Mouse (Mus musculus) neural tube, embryonic 13.5 days (tissue): ENCODE data around the gene Kif1bp. TPM values are rescaled to one million over a fixed set of nuclear protein-coding genes. Genes with fewer than 3 reads are reported as not detected.
A peak's percentile ranks its signal among the peaks of the same experiment; 100 is the strongest.
"Not testable (repeated sequence)": the region's sequence is repeated elsewhere in the genome, so short reads cannot be mapped to it uniquely, and the experiment has no call there.

Source experiments
- ATAC-seq: fragments of 200-750 bp; cut with Nextera tagmentation; 2 replicates; pipeline ENCODE4 v1.8.0; 2017; ENCODE audit warnings: low read depth, mild to moderate bottlenecking, moderate TSS enrichment, moderate library complexity
- H3K27ac ChIP-seq: fragments of 300-500 bp; sonication (generic); replicated peaks from 2 replicates; pipeline ENCODE4 v1.5.1; 2015; ENCODE audit warnings: moderate library complexity, mild to moderate bottlenecking, inconsistent platforms
- H3K27me3 ChIP-seq: fragments of 300-500 bp; sonication (generic); 2 replicates; pipeline ENCODE4 v1.6.1; 2015; ENCODE audit warnings: mild to moderate bottlenecking, inconsistent platforms
- H3K36me3 ChIP-seq: fragments of 300-500 bp; sonication (generic); 2 replicates; pipeline ENCODE4 v1.6.1; 2015; ENCODE audit warnings: mild to moderate bottlenecking, inconsistent platforms
- H3K4me1 ChIP-seq: fragments of 300-500 bp; sonication (generic); replicated peaks from 2 replicates; pipeline ENCODE4 v1.6.1; 2015; ENCODE audit warnings: inconsistent platforms
- H3K4me2 ChIP-seq: fragments of 300-500 bp; sonication (generic); 2 replicates; pipeline ENCODE4 v1.6.1; 2015; ENCODE audit warnings: inconsistent platforms, mild to moderate bottlenecking, moderate library complexity
- H3K4me3 ChIP-seq: fragments of 300-500 bp; sonication (generic); 2 replicates; pipeline ENCODE4 v1.5.1; 2015; ENCODE audit warnings: mild to moderate bottlenecking, inconsistent platforms
- H3K9ac ChIP-seq: fragments of 300-500 bp; sonication (generic); 2 replicates; pipeline ENCODE4 v1.6.1; 2015; ENCODE audit warnings: moderate library complexity, mild to moderate bottlenecking, inconsistent platforms
- H3K9me3 ChIP-seq: fragments of 300-500 bp; sonication (generic); 2 replicates; pipeline ENCODE4 v1.6.1; 2016; ENCODE audit warnings: inconsistent platforms
- WGBS: fragments of 180-500 bp; shearing (Covaris S2); methylation state at CpG from one replicate; pipeline ENCODE4 v1.1.7; 2015; 5-methylcytosine and 5-hydroxymethylcytosine counted together
- polyA plus RNA-seq: library from polyadenylated mRNA; unstranded; fragments of >200 nt; fragmentation: Nextera tagmentation; extraction: Ambion mirVana; gene quantifications from 2 replicates; pipeline ENCODE4 v1.2.1, GENCODE M21; 2015

Gene Kif1bp
- 73.1 and 77.1 TPM in 2 replicates for polyA plus RNA-seq

GRCm38 (mm10) chr10:62578338-62579100 lies at the start of gene Kif1bp:
TSS of gene Kif1bp (minus strand) at chr10:62578457.
- H3K27me3 ChIP-seq: no peaks in the 10 kb centered on the region
- peak within 1 kb of the TSS; percentile 92 for H3K9ac ChIP-seq
- H3K4me2 ChIP-seq: peak within 1 kb of the TSS; percentile 97
- peaks cover 19% of the 10 kb centered on the region for H3K4me1 ChIP-seq
- peak within 1 kb of the TSS; percentile 89 for H3K4me3 ChIP-seq
- H3K27ac ChIP-seq: peak within 1 kb of the TSS; percentile 86
- 6% methylated on average over 33 of the region's 33 CpGs for WGBS
- no peaks in the 10 kb centered on the region for H3K9me3 ChIP-seq
- ATAC-seq: peak; percentile 100
- H3K36me3 ChIP-seq: peaks cover 55% of the 10 kb centered on the region

DNA sequence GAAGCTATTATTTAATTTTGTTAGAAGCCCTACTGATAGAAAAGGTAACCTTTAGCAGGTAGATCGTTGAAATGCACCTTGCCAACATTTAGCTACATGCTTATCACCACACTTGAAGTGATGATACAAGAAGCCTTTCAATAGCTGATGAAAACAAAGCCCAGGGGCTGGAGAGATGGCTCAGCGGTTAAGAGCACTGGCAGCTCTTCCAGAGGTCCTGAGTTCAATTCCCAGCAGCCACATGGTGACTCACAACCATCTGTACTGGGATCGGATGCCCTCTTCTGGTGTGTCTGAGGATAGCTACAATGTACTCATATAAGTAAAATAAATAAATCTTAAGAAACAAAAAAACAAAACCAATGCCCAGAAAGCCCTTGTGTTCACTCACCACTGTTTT lies 25.9 kb upstream of the Kif1bp start:
- WGBS: 85% methylated on average over 3 of the region's 3 CpGs
- Histone ChIP-seq H3K27me3 (no peaks in the 10 kb centered on the region), H3K9ac (no peak overlapping the region), H3K36me3 (no peaks in the 10 kb centered on the region), H3K27ac (no peak overlapping the region), H3K4me3 (no peak overlapping the region), H3K9me3 (no peaks in the 10 kb centered on the region), H3K4me1 (peaks cover 24% of the 10 kb centered on the region), H3K4me2 (no peak overlapping the region)
- no peak for ATAC-seq

GRCm38 (mm10) chr10:62603233-62604030 lies 25.2 kb upstream of the Kif1bp start:
- Histone ChIP-seq H3K4me1 (peaks cover 24% of the 10 kb centered on the region), H3K36me3 (peaks cover 3% of the 10 kb centered on the region), H3K27ac (no peak overlapping the region), H3K4me2 (peak overlapping the region; percentile 92), H3K9me3 (no peaks in the 10 kb centered on the region), H3K4me3 (peak overlapping the region; percentile 98; the same call in 1 of the 2 replicates), H3K9ac (no peak overlapping the region), H3K27me3 (no peaks in the 10 kb centered on the region)
- 90% methylated on average over 12 of the region's 12 CpGs for WGBS
- no peak for ATAC-seq

DNA sequence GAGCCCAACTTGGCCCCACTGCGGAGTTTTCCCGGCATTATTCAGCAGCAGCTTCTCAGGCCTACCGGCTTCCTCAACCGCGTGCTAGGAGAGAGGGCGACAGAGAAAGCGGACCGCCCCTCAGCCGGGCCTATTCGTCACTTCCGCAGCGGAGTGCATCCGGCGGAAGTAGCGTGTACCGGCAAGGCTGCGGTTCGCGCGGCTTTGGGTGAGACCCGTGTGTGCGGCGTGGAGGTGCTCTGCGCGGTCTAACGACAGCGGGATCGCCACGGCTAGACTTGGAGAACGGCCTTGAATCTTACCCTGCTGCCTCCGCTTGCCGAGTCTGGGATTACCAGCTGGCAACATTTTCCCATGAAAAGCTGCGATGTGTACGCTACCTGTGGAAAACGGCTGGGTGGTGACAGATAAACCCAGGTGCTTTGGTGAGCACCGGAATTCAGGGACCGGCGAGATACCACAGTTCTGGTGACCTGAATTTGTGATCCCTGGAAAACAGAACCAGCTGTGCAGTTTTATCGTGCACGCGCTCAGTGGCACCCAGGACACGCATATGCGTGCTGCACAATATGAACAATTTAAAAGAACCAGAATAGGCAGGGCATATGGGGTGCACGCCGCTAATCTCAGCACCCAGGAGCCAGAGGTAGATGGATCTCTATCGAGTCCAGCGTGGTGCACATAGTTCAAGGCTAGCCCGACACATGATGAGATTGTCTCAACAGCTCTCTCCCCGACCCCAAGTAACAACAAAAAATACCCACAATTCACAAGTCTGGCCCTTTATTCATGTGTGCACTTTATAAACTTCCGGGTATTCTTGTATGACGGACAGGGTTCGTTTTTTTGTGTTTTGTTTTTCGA lies 24.2 kb upstream of the Kif1bp start, which contains the start of gene Ddx21:
Gene Ddx21 (minus strand): TSS at position 105 of the 864 bp plus-strand sequence.
- Histone ChIP-seq H3K4me1 (peaks cover 32% of the 10 kb centered on the region), H3K27ac (peak within 1 kb of the TSS; percentile 77), H3K4me2 (peak within 1 kb of the TSS; percentile 92), H3K36me3 (peaks cover 13% of the 10 kb centered on the region), H3K4me3 (peak within 1 kb of the TSS; percentile 98), H3K9me3 (no peaks in the 10 kb centered on the region), H3K27me3 (no peaks in the 10 kb centered on the region), H3K9ac (peak within 1 kb of the TSS; percentile 76)
- WGBS: 6% methylated on average over 53 of the region's 53 CpGs
- ATAC-seq: peak; percentile 98

GRCm38 (mm10) chr10:62601833-62602176 lies 23.5 kb upstream of the Kif1bp start:
- no peaks in the 10 kb centered on the region for H3K9me3 ChIP-seq
- ATAC-seq: peak; percentile 79
- peak overlapping the region; percentile 76 for H3K9ac ChIP-seq
- H3K27ac ChIP-seq: peak overlapping the region; percentile 77
- peaks cover 19% of the 10 kb centered on the region for H3K36me3 ChIP-seq
- peak overlapping the region; percentile 98 for H3K4me3 ChIP-seq
- no peaks in the 10 kb centered on the region for H3K27me3 ChIP-seq
- H3K4me2 ChIP-seq: peak overlapping the region; percentile 92
- under 1% methylated on average over 23 of the region's 23 CpGs for WGBS
- H3K4me1 ChIP-seq: peaks cover 35% of the 10 kb centered on the region

DNA sequence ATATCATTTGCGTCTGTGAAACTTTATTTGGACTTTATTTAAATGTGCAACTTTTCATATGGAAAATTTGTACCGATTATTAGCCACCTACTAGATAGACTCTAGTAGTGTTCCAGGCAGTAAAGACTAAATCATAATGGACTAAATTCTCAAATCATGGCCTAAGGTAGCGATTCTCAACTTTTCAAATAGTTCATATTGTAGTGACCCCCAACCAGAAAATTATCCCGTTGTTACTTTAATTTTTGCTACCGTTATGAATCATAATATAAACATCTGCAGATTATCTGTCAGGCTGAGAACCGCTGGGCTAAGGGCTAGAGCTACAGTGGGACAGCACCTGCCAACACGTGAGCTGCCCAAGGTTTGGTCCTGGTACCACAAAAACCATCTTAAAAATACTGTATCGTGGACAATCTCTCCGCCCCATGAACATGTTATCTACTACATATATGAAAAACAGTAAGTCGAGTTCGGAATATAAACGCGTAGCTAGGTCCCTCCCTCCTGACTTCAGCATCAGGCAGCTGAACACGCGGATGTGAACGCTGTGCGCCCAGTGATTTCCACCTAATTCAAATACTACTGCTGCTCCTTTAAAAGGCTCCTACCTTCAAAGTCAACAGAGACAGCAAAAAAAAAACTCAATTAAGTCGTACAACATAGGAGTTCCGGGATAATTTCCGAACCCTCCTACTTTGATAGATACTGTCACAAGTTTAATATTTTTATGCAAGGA lies 23.0 kb upstream of the Kif1bp start:
- 12% methylated on average over 20 of the region's 20 CpGs for WGBS
- H3K27ac ChIP-seq: peak overlapping the region; percentile 77; the same call in 1 of the 2 replicates
- no peak for ATAC-seq

GRCm38 (mm10) chr10:62600056-62600455 lies 21.8 kb upstream of the Kif1bp start:
- no peak overlapping the region for H3K4me2 ChIP-seq
- H3K4me1 ChIP-seq: peaks cover 35% of the 10 kb centered on the region
- no peaks in the 10 kb centered on the region for H3K9me3 ChIP-seq
- no peak overlapping the region for H3K4me3 ChIP-seq
- no peak for ATAC-seq
- peaks cover 29% of the 10 kb centered on the region for H3K36me3 ChIP-seq
- 95% methylated on average over 6 of the region's 6 CpGs for WGBS
- no peak overlapping the region for H3K9ac ChIP-seq
- H3K27ac ChIP-seq: no peak overlapping the region
- no peaks in the 10 kb centered on the region for H3K27me3 ChIP-seq

More for the DNA sequence above, 23.0 kb upstream of the Kif1bp start:
- H3K4me1 ChIP-seq: peaks cover 35% of the 10 kb centered on the region
- no peaks in the 10 kb centered on the region for H3K27me3 ChIP-seq
- H3K36me3 ChIP-seq: peaks cover 21% of the 10 kb centered on the region
- peak overlapping the region; percentile 76 for H3K9ac ChIP-seq
- H3K4me2 ChIP-seq: peak overlapping the region; percentile 92
- peak overlapping the region; percentile 98 for H3K4me3 ChIP-seq
- no peaks in the 10 kb centered on the region for H3K9me3 ChIP-seq

DNA sequence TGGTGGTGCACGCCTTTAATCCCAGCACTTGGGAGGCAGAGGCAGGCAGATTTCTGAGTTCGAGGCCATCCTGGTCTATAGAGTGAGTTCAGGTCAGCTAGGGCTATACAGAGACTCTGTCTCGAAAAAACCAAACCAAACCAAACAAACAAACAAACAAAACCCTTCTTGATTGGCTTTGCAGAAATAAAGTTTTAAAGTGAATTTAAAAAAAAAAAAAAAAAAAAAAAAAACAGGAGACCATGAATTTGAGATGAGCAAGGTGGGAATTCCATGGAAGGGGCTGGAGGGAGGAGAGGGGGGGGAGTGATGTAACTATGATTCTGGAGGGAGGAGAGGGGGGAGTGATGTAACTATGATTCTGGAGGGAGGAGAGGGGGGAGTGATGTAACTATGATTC lies 21.1 kb upstream of the Kif1bp start:
- not testable (repeated sequence) for H3K9ac ChIP-seq, H3K4me2 ChIP-seq, H3K27ac ChIP-seq, H3K4me3 ChIP-seq, ATAC-seq, H3K27me3 ChIP-seq, H3K9me3 ChIP-seq
- 94% methylated on average over 3 of the region's 3 CpGs for WGBS
- Histone ChIP-seq H3K4me1 (peaks cover 35% of the 10 kb centered on the region), H3K36me3 (peaks cover 37% of the 10 kb centered on the region)

DNA sequence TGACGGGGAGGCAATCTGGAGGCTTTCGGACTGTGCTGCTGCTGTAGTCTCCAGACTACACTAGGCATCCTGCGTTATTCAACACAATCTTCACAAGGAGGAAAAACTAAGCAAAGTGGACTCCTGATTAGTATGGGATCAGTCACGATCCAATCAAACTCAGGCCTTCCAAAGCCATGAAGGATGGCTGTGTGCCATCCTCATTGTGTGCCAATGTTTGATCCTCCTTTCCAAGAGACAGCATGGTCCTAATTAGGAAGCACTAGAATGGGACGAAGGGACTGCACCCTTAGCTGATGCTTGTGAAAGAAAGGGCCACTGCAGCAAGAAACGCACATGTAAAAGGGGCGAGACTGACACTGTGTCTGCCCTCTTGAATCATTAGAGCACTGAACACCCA lies 14.2 kb upstream of the Kif1bp start:
- Histone ChIP-seq H3K4me3 (no peak overlapping the region), H3K27me3 (no peaks in the 10 kb centered on the region), H3K9ac (no peak overlapping the region), H3K4me2 (no peak overlapping the region), H3K27ac (no peak overlapping the region), H3K9me3 (no peaks in the 10 kb centered on the region), H3K4me1 (0 out of 2 replicates have a peak, but pooled peaks cover 4% of the 10 kb centered on the region), H3K36me3 (peaks cover 89% of the 10 kb centered on the region)
- no peak for ATAC-seq
- 95% methylated on average over 7 of the region's 7 CpGs for WGBS

DNA sequence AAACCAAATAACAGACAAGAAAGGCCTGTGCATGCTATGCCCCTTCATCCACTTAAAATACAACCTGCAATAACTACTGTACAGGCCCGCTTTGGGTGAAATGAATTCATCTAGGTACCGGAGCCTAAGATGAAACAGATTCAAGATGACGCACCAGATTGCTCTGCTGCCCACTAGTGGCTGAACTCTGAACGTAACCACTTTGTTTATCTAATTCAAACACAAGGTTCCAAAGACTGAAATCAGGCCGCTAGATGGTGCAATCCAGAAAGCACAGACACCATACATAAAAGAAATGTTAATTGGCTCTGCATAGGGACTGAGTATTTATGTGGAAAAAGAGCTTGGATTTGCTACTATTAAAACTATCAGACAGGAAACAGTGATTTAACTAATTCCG lies 11.9 kb upstream of the Kif1bp start:
- Histone ChIP-seq H3K4me2 (no peak overlapping the region), H3K27me3 (no peaks in the 10 kb centered on the region), H3K27ac (no peak overlapping the region), H3K9ac (no peak overlapping the region), H3K4me1 (no peaks in the 10 kb centered on the region), H3K9me3 (no peaks in the 10 kb centered on the region), H3K36me3 (peaks cover 96% of the 10 kb centered on the region), H3K4me3 (no peak overlapping the region)
- ATAC-seq: peak; percentile 75; the same call in 1 of the 2 replicates
- 43% methylated on average over 6 of the region's 6 CpGs for WGBS

DNA sequence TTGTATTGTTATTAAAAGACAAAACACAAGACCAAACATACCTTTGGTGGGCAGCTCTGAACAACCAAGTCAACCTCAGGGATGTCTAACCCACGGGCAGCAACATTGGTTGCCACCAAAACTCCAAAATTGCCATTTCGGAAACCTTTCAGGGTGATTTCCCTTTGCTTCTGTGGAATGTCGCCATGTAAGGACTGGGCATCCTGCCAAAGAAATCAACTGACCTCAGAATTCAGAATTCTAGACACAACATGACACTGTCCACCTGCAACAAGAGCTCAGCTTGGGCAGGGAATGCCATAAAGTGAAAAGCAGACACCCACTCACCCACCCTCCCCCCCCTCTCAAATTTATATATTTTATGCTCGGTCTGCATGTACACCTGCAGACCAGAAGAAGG lies 10.4 kb upstream of the Kif1bp start:
- no peaks in the 10 kb centered on the region for H3K4me1 ChIP-seq
- WGBS: 80% methylated on average over 4 of the region's 4 CpGs
- H3K36me3 ChIP-seq: peaks cover 96% of the 10 kb centered on the region

More for the DNA sequence above, 10.4 kb upstream of the Kif1bp start:
- no peak overlapping the region for H3K4me2 ChIP-seq
- H3K27ac ChIP-seq: no peak overlapping the region
- no peak overlapping the region for H3K4me3 ChIP-seq
- H3K27me3 ChIP-seq: no peaks in the 10 kb centered on the region
- ATAC-seq: no peak
- H3K9me3 ChIP-seq: no peaks in the 10 kb centered on the region
- no peak overlapping the region for H3K9ac ChIP-seq
